Mouse (Mus musculus) spleen, adult 2 months (tissue): Measurements from ENCODE around the gene Ccl27a.
"Not testable (repeated sequence)": the region's sequence is repeated elsewhere in the genome, so short reads cannot be mapped to it uniquely, and the experiment has no call there.

Experiments
- CTCF ChIP-seq: fragments of 200-500 bp; IDR thresholded peaks from 2 replicates; pipeline ENCODE4 v1.5.1; 2011; ENCODE audit warnings: mild to moderate bottlenecking, inconsistent platforms; ENCODE audit not compliant: insufficient read depth, insufficient read length, insufficient replicate concordance; ENCODE audit errors: extremely low read depth
- POLR2A ChIP-seq: fragments of 200-500 bp; IDR thresholded peaks from 2 replicates; pipeline ENCODE4 v1.6.1; 2011; ENCODE audit warnings: low read depth, low read length, inconsistent platforms

- not testable (repeated sequence) for TF ChIP-seq POLR2A, CTCF
Observed at GRCm38 (mm10) chr4:41781271-41781670, 7.2 kb upstream of the Ccl27a start.
